Mouse (Mus musculus) left cerebral cortex, postnatal 36 days (tissue): Measurements from ENCODE around the gene Hoxb6. TPM values are rescaled to one million over a fixed set of nuclear protein-coding genes. Genes with fewer than 3 reads are reported as not detected.

Source experiments
- DNase-seq, 2 experiments: peaks; one replicate each; pipeline ENCODE4 v3.0.0; 2021 to 2022; ENCODE audit warnings: low spot score in 2 of 2, mixed read lengths in 1 of 2
- intact Hi-C: fragments of 180-260 bp; cut with DNase I; formaldehyde crosslinking; loops from one replicate; pipeline ENCODE4 v1.15.1; 2025
- total RNA-seq, 2 experiments: library from RNA; stranded (reverse); gene quantifications; 2 replicates each; pipeline ENCODE4 v1.2.3; 2021

Gene Hoxb6
- total RNA-seq, 2 experiments from 2014 or later = not detected

DNA sequence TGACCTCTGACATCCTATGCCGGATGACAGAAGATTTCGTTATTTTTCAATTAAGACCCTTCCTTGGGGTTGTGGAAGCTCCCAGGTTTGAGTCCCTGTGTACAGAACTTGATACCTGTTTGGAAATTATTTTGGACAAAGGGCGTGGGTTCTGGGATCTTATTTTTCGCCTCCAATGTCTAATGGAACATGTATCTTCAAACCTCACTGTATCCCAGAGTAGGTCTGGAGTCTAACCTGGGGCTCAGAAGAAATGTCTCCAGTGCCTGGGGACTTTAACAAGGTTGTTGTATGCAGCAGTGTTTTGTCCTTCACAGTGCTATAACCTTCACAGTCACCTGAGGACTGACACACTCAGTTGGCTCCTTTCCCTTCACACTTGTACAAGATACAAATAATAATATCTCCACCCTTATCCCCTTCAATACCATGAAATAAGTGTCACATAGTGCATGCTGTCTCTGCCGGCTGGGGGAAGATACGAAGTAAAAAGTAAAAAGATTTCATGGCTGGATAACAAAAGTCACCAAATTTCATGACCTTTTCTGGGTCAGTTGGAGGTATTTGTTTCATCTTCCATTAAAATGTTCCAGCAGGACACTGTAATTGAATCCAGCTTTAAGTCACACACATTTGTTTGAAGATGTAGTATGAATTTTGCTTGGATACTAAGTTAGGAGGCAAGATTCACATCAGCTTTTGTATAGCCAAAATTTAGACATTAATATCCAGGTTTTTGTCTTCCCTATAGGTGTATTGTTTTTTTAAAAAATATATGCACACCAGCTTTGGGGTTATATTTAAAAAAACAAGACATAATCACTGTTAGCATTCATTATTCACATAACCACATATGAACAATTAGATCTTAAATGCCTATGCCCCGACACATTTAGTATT, 25.0 kb upstream of the Hoxb6 start:
- intact Hi-C loops = no loop called here
- DNase-seq = no peak

DNA sequence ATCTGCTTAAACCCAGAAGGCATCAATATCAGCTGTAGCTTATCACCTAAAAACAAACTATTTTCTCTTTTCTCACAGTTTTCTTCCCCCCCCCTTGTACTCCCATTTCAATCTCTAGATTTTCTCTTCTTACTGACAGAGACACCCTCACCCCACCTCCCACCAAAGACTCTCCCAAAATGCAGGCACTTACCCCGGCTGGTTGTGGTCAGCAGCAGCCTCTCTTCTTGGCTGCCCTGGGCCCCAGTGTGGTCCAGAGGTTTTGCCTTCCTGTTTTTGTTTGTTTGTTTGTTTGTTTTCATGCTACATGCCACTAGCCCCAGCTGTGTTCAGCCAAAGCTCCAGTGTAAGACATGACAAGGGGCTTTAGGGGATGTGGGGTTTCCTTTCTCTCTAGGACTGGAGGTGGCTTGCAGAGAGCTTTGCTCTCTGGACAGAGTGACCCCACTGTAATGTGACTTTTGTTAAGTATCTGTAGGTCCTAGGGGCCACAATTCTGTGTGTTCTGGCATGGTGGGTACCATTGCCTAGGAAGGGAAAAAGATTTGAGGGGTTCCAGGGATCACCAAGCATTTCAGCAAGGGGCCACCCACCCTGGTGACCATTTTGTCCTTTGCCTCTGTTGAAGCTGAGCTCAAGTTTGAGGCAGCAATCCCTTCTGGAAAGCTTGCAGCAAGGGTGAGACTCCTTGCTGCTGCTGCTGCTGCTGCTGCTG, 24.1 kb upstream of the Hoxb6 start:
- DNase-seq = no peak
- intact Hi-C loops = no loop called here

DNA sequence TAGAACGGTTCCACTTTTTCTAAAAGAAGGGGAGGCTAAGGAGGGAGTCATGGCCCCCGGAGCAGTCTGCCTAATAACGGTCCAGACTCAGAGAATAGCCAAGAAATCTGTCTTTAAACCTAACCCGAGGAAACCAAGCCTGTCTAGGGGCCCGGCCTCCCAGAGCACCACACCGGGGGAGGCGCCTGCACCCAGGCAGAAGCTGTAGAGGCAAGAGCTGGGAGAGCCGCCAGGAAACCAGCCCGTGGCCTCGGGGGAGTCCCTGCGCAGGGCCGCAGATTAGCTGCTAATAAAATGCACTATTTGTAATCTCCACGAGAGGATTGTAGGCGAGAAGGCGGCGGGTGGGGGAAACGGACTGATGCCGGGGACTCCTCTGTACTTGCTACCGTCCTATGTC, 22.4 kb upstream of the Hoxb6 start:
- intact Hi-C loops = no loop called here
- DNase-seq = no peak

DNA sequence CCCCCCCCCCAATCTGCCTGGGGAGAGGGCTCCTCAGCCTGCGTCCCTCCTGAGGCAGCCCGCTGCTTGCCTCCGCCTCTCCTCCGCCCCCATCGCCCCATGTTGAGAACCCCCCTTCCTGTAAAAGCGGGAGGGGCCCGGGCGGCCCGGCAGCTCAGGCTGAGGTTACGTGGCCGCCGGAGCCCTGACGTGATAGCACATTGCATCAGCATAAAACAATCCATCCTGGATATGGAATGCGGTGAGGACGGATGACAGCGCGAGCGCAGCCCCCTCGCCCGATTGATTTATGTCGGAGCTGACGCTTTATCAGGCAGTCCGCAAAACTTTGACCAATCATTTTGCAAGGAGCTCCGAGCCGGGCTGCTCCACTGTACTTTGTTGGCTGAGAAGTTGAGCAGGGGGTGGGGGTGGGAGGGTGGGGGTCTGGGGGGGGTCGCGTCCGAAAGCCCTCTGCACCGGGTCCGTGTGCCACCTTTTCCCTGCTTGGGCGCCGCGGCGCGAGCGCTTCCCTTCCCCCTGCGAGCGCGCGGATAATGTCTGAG, 21.2 kb upstream of the Hoxb6 start, which contains the start of gene Hoxb9:
TSS of gene Hoxb9 (plus strand) at position 462 of the 545 bp plus-strand sequence.
- DNase-seq = no peak
- intact Hi-C loops = no loop called here

DNA sequence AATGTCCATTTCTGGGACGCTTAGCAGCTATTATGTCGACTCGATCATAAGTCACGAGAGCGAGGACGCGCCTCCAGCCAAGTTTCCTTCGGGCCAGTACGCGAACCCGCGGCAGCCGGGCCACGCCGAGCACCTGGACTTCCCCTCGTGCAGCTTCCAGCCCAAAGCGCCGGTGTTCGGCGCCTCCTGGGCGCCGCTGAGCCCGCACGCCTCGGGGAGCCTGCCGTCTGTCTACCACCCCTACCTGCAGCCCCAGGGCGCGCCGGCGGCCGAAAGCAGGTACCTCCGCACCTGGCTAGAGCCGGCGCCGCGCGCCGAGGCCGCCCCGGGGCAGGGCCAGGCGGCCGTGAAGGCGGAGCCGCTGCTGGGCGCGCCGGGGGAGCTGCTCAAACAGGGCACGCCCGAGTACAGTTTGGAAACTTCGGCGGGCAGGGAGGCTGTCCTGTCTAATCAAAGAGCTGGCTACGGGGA, 20.7 kb upstream of the Hoxb6 start:
- intact Hi-C loops = no loop called here
- no peak for DNase-seq

DNA sequence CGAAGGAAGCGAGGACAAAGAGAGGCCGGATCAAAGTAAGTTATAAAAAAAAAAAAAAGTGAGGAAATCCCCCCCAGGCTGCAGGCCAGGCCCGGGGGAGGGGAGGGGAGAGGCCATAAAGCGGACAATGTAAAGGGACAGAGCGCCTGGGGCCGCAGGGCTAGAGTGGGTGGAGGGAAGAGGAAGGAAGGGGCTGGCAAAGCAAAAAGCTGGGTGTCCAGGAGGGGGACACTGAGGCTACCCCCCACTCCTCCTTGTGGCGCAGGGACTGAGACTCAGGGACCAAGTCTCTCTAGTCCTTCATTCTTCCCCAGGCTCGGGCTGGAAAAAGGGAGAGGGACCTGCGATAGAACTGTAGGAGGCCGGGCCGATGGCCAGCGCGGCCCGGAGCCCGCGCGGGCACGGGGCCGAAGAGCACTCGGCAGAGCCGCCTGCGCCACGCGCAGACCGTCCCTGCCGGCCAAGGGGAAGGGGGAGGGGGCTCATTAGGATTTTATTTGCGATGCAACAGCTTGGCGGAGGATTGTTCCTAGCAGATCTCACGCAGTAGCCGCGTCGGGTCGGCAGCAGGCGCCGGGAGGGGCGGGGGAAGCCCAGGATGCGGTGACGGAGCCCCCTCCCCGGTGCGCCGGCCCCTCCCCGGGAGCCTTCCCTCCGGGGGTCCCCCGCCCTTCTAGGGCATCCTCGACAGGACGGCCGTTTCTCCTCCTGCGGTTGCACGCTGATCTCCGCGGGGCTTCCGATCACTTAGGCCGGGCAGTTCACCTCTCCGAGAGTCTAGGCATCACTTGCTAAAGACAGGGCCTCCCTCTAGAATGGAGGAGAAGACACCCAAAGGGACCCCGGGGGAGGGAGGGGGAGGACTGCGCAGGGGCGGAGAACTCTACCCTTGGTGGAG, 20.0 kb upstream of the Hoxb6 start:
- DNase-seq = no peak
- intact Hi-C loops = no loop called here

DNA sequence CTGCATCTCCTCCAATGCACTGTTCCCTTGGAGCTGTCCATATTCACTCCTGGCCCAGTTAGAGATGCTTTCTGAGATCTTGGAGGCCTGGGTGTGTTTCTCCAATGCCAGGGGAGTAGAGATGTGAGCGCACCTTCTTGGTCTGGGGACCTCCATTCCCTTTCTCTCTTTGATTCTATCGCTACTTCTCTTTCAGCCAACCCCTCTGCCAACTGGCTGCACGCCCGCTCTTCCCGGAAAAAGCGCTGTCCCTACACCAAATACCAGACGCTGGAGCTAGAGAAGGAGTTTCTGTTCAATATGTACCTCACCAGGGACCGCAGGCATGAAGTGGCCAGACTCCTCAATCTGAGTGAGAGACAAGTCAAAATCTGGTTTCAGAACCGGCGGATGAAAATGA, 17.8 kb upstream of the Hoxb6 start:
- DNase-seq = no peak
- intact Hi-C loops = no loop called here

DNA sequence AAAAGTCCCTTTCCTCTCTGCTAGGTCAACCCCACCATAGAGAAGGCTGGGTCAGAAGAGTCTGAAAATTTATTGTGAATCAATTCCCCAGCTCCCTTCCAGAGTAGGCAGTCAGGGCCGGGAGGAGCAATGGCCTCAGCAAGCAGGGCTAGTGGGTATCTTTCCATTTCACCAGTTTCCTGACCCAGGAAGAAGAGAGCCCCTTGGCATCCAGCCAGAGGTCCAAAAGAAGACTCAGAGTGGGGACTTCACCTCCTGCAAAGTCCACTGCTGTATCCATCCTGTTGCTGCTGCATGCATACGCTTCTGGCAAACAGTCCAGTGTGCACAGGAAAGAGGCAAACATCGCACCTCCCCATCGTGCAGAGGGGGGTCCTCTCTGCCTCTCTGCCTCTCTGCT, 16.4 kb upstream of the Hoxb6 start:
- intact Hi-C loops = loop anchor here (2.0 to 5.0 kb wide), 4 partner anchors 277 to 461 kb away; no protein-coding TSS in a partner anchor
- DNase-seq = no peak

DNA sequence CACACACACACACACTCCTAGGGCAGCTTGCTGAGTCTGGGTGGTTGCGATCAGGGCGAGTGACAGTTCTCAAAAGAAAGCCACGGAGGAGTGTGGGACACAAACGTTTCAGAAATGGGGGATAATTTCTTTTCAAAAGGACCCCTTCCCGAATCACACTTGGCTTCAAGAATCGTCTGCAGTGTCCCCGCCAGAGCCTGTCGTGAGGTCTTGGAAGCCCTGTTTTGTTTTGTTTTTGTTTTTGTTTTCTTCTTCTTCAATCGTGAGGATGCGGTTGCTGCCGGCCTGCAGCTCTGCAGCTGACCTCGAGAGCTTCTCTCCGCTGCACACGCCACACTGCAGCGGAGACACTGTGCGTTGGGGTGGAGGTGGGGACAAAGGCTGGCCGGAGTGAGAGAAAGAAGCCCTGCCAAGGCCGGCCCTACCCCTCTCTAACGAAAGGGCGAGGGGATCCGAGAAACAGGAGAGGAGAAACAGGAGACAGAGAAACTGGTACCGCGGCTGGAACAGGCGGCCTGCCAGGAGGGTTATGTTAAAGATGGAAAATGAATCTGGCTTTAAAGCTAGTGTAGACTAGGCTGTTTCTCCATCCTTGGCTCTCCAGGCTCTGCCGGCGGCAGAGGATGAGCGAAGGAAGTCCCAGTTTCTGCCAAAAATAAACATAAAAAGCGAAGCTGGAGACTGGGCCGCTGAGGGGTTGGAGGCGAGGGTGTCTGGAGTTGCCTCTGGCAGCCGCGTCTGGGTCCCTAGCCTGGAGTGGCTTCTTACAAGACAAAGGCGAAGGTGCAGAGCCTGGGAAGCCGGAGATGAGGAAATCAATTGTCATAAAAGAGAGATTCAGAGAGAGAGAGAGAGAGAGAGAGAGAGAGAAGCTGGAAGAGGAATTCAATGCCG, 14.9 kb upstream of the Hoxb6 start:
- no peak for DNase-seq
- intact Hi-C loops = loop anchor here (2.0 to 5.0 kb wide), 6 partner anchors 275 to 583 kb away; partner anchors contain the start of gene Snx11

DNA sequence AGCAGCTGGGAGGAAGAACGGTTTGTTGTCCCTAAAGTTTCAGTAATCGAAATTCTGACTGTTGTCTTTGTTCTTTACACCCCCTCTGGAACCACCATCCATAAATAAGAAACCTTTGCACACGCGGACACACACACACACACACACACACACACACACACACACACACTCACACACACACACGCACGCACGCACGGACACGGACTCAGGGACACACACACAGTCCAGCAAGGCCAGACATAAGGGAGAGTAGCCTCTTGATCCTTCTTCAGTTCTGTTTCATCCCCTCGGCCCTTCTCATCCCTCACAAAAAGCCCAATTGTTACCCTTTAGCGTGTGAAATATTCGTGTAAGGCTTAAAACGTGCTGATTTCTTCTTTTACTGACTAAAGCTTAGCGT, 14.0 kb upstream of the Hoxb6 start:
- DNase-seq = no peak
- intact Hi-C loops = loop anchor here (2.0 to 5.0 kb wide), 5 partner anchors 344 to 582 kb away; partner anchors contain the start of gene Snx11

DNA sequence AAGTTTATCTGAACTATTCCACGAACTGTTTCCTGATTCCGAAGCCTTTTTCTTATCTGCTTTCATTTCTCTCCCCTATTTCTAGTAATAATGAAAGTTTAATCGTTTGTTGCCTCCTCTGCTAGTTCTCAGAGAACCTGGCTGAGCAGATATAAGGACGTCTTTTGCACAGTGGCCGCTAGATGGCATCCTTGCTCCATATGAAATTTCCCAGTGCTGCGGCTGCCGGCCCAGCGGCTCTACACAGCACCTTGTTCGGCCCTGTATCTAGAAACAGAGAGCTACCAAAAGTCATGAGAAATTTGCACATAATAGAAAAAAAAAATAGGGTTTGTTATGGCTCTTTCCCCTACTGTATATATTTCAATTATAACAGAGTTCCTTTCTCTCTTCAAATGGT, 13.5 kb upstream of the Hoxb6 start:
- DNase-seq = peak; percentile 79 to 81
- intact Hi-C loops = loop anchor here (2.0 to 5.0 kb wide), 5 partner anchors 344 to 582 kb away; partner anchors contain the start of gene Snx11

DNA sequence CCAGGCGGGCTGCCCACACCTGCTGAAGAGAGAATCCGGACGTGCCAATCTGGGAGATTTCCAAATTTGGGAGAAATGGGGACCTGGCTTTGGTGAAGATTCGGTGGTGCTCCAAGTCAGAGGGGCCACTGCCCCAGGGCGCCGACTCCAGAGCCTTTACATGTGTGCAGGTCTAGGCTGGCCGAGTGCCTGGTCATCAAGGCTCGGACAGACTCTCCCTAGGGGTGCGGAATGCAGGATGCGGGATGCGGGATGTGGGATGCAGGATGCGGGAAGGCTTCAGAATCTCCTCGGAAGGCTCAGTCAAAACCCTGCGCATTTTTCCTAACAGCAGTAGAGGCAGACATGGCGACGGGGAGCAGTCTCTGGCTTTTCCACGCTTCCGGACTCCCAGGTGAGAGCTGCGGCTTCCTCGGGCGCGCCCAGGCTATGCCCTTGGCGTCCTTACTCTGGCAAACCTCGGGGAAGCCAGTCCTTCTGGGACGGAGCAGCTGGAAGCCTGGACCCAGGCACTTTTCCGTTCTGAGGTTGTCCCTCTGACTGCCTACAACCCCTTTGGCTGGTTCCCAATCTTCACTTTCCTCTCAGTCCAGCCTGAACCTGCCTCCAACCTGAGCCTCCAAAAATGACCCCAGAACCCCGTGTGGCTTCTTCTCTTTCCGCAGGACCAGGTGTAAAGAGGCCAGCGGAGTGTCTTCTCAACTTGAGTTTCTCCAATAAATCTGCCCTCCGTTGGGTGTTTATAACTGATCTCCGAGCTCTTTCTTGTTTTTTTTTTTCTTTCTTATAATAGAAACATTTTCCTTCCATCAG, 12.6 kb upstream of the Hoxb6 start:
- intact Hi-C loops = loop anchor here (2.0 to 5.0 kb wide), 5 partner anchors 343 to 581 kb away; partner anchors contain the start of gene Snx11
- no peak for DNase-seq

DNA sequence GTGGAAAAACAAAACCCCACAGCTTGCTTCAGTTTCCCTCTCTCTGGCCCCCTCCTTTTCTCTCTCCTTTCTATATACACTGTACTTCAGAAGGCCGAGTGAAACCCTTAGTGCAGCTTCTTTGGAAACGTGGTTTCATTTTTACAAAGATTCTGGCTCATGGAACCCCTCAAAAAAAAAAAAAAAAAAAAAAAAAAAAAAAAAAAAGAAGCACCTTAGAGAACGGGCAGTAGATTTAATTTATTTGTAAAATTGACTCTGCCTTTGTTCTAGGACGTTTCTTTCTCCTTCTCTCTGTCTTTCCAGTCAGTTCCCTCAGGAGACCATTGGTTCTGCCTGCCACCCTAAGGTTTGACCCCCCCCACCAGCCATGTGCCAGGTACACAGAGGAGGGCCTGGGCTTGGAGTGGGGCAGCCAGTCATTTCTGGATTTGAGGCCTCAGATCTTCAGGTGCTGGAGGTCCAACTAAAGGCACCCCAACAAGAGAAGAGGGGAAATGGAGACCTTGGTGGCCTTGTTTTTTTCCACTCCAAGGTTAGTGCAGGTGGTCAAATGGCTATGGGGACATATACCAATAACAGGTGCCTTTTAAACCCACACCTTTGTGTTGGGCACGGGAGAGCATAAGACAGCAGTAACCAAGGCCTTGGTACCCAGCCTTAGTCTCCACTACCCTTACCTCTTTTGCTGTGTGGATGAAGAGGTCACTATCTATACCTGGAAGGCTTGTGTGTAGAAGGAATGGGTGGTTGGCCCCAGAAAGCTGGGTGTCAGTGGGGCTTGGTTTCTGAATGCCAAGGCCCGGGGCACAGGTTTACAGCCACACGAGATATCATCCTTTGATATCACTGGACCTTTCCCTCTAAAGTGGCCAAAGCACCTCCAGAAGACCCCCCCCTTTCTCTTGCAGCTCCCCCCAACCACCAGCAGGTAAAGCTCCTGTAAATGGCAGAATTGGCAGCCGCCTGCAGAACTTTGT, 11.6 kb upstream of the Hoxb6 start:
- intact Hi-C loops = no loop called here
- no peak for DNase-seq

DNA sequence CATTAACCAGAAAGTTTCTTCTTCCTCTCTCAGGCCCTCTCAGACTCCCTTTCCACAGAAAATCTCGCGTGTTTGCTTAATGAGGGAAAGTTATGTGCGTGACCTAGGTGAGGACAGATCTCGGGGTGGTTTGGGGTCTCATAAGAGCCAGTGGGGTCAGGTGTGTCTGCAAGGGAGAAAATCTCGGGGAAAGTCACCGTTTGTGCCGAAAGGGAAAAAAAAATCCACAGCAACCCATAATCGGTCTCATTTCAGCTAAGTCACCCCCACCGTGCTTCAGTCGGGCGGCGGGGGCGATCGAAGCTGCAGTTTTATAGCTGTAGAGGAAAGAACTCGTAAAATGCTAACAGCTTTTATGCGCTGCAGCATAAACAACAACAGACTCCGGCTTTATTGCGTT, 10.9 kb upstream of the Hoxb6 start:
- intact Hi-C loops = no loop called here
- DNase-seq = no peak

DNA sequence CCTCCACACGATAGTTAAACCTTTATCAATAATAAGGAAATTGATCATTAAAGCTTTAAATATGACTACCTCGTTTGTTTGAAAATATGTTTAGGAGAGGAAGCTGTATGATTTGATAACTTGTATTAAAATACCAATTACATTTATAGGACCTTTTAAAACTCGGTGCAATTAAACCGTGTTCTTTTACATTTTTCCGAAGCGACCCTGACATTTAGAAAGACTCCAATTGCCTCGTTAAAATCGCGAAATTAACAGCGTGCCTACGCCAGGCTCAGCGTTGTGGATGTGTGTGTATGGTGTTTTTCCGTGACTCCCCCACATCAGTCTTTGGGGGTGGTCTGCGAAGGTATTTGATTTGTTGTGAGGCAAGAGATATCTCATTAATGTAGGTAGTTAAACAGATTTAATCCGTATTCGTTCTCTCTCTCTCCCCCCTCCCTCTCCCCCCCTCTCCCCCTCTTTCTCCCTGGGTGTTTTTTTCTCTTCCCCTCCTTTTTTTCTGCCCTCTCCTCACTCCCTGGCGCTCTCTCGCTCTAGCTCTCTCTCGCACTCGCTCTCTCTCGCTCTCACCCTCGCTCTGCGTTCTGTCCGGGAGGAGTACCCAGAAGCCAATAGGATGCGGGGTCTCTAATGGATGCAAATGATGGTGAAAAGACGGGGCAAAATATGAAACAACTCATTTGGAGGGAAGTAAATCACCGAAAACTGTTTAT, 10.3 kb upstream of the Hoxb6 start, which contains the start of gene Hoxb8:
TSS of gene Hoxb8 (plus strand) at position 51 of the 716 bp plus-strand sequence.
- no peak for DNase-seq
- intact Hi-C loops = no loop called here
